Mouse (Mus musculus) lung, adult 2 months (tissue): Measurements from ENCODE around the gene Ndufa6.

Experiments
- CTCF ChIP-seq: fragments of 200-500 bp; IDR thresholded peaks from 2 replicates; pipeline ENCODE4 v1.5.1; 2011; ENCODE audit warnings: mild to moderate bottlenecking, low read length, control low read depth; ENCODE audit not compliant: insufficient read depth
- POLR2A ChIP-seq: fragments of 200-500 bp; IDR thresholded peaks from 2 replicates; pipeline ENCODE4 v1.6.1; 2011; ENCODE audit warnings: low read depth, mild to moderate bottlenecking, control low read depth, low read length, borderline replicate concordance; ENCODE audit errors: extremely low read depth

DNA sequence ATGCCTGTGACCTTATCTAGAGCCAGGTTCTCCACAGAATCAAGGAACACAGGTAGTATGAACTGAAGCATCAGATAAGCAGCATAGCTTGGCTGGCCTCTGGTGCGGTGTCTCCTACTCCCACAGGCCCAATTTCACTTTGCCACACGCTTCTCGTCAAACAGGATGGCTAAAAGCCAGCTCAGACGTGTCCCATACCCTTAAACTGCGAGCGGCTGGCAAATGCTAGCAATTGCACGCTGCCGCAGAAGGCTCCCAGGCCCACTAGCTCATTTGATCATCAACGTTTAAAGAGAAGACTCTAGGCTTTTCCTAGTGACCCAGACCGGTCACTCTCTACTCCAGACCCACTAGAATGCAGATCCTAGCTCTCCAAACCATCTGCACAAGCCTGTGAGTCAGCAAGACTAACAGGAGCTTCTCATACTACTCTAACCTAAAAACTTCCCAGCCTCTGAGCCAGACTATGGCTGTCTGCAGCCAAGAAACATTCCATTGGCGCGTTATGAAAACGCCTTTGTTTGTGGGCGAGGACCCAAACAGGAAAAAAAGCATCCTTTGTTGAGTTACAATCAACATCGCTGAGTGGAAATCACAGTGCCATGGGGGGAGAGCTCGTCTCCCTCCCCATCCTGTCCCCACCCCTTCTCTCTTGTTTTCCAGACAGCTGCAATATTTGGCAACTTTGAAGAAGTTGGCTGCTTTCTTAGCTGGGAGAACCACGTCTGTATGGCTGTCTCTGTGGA is 22.4 kb upstream of the Ndufa6 start:
- no peak for TF ChIP-seq POLR2A
- no peak for TF ChIP-seq CTCF
